Mouse (Mus musculus) gastrocnemius, adult 8-10 months (tissue): ENCODE results near the gene Tln1. TPM values are rescaled to one million over a fixed set of nuclear protein-coding genes. Genes with fewer than 3 reads are reported as not detected.

Experiments
- DNase-seq, 2 experiments: peaks; one replicate each; pipeline ENCODE4 v3.0.0; 2022; ENCODE audit warnings: low spot score in 2 of 2
- total RNA-seq, 4 experiments: library from RNA; stranded (reverse); gene quantifications; 2 replicates each; pipeline ENCODE4 v1.2.4; 2022

Tln1 gene
- total RNA-seq, 4 experiments from 2014 or later: 52.5 to 57.4 (median 56.6) TPM

DNA sequence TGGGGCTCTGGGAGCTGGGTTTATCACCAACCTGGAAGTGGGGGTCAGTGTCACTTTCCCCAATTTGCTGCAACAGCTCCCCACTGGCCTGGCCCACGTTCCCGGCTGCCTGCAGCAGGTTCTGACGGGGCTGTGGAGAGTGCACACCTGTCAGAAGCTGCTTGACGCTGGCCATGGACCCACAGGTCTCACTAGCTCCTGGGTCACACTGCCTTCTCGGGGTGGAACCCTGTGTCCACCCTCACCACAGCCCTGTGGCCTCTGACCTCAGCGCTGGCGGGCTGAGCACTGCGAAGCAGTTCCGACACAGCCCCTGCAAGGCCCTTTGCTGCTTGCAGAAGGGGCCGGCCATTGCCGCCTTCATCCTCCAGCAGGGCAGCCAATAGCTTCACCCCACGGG, 13.4 kb downstream of the Tln1 start:
- DNase-seq: no peak

DNA sequence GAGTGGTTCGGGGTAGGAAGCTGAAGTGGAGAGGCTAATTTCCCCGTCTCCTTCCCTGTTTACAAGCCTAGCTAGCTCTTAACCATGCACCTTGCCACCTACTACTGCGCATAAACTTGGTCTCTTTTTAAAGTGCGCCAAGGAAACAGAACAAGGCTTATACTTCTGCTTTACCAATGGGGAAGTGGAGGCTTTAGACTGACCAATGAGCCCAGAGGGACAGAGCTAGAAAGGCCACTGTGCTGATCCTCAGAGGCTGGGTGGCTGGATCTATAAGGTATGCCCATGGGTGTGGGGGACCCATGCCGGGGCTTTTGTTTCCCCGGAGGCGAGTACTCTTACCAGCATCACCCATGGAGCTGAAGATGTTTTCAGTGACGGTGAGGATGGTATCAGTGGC, 15.3 kb downstream of the Tln1 start:
- no peak for DNase-seq

DNA sequence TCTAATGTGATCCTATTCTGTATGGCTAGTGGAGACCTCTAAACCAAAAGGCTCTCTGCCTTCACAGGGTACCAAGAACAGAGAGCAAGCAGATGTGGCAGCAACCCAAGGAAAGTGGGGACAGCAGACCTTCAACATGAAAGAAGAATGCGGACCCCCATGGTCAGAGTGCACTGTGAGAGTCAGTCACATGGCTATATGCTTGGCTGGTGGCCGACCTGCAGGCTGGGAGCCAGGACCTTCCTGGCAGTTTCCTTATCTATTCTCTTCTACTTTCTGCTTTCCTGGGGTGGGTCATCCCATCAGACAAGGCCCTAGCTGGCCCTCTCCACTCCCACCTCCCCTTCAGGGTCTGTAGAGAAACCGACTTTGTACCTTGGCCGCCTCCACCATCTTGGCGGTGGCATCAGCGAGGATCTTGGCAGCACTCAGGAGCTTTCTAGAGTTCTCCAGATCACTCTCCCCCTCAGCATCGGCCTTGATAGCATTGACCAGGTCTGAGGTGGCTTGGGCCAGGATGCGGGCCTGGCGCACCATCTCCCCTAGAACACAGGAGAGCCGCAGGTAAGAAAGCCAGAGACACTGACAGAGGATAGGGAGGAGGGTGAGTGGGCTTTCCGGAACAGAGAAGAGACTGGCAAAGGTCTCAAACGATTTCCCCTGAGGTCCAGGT, 16.0 kb downstream of the Tln1 start:
- no peak for DNase-seq

DNA sequence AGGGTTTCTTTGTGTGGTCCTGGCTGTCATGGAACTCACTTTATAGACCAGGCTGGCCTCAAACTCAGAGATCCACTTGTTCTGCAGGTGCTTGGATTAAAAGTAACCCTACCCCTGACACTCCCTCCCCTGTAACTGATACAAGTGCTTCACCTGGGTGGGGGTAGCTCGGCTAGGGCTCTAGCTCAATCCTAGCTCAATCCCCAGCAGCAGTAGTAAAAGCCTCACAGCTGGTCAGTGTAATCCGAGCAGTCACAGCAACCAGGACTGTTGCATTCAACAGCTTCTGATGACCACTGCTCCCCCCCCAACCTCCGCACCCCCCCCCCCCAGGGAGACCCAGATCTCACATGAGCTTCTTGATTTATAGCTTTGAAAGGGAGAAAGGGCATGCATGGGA, 20.4 kb downstream of the Tln1 start:
- no peak for DNase-seq

DNA sequence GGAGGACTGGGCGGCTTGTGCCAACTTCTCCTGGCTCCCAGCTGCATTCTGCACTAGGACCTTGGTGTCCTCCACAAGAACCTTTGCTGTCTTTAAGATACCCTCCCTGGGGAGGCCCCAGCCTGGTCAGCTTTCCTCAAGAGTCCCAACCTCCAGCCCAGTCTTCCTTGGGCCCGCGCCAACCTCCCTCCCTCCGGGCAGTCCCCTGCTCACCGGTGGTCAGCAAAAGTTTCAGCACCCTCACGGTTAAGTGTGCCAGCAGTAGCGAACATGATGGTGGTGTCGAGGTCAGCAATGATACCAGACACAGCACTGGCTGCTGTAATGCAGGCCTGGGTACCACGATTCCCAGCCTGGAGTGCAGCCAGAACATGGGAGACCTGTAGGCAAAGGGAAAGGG, 26.5 kb downstream of the Tln1 start:
- DNase-seq: no peak

DNA sequence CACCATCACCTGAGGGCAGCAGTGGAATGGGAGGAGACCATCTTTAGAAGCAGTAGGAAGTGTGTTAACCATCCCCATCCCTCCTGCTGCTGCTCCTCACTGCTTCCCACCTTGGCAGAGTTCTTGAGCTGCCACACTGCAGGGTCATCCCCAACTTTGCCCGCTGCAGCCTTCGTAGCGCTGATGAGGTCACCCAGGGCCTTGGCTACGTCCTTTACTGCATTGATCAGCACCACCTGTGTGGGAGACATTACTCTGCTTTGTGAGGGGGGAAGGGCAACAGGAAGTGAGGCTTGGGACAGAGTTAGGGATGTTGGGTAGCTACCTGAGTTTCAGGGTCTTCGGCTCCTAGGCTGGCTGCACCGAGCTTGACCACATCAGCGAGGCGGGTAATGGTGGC, 26.9 kb downstream of the Tln1 start:
- no peak for DNase-seq

DNA sequence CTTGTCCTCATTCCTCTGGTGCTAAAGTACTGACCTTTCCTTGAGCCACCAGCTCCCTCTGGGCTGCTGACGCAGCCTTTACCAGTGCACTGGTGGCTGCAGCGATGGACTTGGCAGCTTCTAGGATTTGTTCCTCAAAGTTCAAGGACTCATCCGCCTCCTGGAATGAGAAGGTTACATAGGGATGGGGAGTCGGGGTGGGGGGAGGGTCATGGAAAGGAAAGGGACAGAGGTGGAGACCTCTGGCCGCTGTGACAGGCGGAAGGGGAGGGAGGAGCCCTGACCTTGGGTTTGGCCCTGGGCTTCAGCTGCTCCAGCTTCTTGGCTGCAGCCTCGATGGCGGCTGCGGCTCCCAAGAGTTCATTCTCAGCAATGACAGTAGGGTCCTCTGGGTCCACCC, 29.2 kb downstream of the Tln1 start:
- no peak for DNase-seq

DNA sequence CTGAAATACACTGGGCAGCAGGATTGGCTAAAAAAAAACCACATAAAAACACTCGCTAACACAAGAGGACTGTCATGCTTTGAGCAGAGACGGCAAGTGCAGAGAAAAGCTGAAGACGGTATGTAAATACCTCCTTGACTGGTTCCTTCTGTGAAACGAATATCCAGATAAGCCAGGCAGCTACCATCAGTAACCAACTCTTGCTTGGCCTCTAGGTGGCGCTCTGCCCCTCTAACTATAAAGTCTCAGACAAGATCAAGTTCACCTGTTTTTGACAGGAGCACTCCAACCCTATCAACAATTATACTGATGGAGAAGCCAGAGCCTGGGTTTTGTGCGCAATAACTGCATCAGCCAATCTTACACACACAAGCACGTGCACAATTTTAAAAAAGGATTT, 31.9 kb downstream of the Tln1 start:
- peak; percentile 65 for DNase-seq

DNA sequence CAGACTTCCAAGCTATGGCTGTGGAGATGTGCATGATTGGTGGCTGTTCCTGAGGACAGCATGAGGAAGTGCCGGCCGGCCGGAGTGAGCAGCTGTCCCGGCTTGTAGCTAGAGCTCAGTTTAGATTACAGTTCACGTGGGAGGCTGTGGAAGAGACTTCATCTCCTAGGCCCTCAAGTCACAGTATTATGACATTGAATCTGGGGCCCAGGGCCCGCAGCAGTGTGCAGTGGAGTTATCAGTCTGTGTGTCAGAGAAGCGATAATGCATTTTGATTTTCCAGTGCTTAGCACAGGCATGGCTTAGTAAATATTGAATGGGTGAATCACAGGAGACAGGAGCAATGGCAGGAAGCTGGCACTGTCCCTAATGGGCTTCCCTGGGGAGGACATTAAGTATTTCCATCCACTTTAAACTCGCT, 32.4 kb downstream of the Tln1 start:
- DNase-seq: peak in 1 of 2 experiments; percentile 43

DNA sequence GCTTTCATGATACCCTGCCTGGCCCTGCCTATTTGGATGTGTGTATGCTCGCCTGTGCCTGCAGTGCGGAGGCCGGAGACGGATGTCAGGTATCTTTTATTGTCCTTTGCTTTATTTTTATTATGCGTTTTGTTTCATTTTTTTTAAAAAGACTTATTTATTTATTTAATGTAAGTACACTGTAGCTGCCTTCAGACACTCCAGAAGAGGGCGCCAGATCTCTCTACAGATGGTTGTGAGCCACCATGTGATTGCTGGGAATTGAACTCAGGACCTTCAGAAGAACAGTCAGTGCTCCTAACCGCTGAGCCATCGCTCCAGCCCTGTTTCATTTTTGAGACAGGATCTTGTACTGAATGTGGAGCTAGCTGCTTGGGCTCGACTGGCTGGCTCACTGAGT, 34.0 kb downstream of the Tln1 start:
- no peak for DNase-seq

DNA sequence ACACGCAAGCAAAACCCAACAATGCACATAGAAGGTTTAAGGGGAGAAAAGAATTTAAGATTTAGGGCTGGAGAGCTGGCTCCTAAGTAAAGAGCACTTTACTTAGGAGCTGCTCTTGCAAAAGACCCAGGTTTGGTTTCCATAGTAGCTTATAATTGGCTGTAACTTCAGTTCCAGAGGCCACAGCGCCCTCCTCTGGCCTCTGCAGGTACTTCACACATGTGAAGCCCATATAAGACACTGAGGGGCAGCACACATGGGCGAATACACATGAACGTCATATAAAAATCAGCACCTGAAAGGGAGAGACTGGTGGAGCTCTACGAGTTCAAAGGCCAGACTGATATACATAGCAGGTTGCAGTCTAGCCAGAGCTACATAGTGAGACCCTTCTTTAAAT, 34.6 kb downstream of the Tln1 start:
- no peak for DNase-seq

DNA sequence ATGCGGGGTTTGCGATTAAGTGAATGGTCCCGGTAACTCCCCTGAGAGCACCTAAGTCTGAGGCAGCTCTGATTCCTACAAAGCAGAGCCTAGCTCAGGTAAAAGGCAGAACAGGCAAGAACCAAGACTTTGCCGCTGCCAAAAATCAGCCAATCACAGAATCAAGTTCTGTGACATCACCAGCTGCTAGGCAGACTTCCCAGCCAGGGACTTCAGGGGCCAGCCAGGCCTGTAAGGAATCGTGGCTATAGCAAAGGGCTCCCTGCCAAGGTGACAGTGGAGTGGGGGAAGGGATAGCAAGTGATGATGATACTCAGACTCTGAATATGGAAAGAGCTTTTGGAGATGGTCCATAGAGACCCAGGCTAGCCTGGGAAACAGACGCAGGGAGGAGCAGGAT, 42.5 kb downstream of the Tln1 start:
- peak; percentile 79 to 82 for DNase-seq

DNA sequence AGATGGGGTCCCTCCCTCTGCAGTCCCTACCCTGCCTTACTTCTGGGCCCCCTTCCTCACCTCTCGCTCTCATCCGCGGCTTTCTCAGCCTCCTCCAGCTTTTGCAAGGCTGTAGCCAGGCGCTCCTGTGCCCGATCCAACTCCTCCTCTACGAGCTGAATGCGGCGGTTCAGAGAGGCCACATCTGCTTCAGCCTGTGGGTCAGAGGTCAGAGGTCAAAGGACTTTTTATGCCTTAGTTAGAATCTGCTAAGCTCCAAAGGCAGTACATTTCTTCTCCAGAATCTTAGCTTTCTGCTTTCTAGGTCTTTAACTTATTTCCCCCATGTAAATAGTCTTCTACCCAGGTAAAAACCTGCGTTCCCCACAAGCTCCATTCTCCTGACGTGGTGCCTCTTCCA, 42.9 kb downstream of the Tln1 start:
- no peak for DNase-seq

DNA sequence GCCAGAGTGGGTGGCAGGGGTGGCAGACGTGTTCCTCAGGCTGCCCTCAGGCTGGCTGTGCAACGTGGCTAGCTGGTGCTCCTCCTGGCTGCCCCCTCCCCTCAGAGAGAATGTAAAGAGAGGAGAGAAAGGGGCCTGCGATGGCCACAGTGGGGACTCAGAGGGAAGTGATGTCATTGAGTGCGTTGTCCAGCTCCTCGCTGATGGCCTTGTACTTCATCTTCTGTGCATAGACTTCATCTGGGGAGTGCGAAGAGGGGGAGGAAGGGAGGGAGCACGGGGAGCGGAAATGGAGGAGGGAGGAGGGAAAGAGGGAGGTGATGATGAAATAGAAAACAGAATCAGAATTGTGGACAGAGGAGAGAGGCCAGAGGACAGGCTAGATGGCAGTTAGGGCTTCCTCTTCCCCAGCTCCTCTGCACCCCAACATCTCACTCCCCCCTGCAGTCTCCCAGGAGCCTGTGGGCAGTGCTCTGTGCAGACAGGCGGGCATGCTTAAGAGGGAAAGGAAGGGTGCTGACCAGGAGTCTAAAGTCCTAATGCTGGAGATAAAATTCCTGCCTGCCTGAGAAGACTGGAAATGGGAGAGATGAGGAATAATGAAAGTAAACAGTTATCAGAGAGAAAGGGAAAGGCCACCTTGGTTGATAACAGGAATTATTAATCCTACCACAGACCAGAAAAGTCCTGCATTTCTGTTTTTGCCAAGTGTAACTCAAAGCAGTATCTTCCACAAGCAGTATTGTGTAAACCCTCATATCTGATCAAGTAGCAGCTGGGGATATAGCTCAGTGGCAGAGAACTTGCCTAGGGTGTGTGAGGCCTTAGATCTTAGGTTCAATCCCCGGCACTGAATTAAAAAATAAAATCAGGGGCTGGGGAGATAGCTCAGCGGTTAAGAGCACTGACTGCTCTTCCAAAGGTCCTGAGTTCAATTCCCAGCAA, 46.5 kb downstream of the Tln1 start:
- DNase-seq: no peak

DNA sequence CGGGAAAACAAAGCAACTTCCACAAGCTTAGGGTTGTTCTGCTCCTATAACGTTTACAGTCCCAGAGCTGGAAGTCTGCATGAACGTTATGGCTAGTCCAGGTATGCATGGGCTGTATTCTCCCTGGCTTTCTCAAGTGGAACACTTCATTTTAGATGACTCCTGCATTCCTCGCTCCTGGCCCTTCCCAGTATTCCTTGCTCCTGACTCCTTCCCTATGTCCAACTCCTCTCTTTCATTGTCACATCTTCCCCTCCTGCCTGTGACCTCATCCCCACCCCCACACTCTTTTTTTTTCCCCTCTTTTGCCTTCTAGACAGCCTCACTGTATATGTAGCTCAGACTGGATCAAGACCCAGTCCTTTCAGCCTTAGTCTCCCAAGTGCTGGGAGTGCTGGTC, 48.7 kb downstream of the Tln1 start:
- DNase-seq: no peak

DNA sequence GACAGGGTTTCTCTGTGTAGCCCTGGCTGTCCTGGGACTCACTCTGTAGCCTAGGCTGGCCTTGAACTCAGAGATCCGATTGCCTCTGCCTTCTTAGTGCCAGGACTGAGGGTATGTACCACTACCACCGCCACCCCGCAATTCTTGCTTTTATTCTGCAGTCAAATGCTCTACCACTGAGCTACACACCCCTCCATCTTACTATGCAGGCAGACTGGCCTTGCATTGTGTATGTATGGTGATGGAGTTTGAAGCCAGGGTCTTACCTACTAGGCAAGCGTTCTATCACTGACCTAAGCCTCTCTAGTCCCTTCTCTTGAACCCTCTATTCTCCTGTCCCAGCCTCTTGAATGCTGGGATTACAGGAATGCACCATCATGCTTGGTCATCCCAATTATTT, 49.2 kb downstream of the Tln1 start:
- no peak for DNase-seq

DNA sequence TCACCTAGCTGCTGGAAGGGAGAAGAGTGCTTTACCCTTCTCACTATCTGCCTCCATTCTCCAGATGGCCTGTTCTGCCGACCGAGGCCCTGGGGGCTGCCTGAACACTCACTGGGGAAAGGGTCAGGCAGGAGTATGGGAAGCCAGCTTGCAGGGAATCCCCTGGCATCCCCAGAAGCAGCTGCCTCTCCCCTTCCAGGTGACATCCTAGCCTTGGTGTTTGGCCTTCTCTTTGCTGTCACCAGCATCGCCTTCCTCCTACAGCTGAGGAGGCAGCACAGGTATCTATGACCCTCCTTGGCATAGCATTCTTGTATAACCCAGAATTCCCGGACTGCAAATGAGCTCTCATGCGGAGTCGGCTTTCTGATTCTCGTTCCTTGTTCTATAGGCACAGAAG, 49.8 kb downstream of the Tln1 start:
- DNase-seq: no peak

DNA sequence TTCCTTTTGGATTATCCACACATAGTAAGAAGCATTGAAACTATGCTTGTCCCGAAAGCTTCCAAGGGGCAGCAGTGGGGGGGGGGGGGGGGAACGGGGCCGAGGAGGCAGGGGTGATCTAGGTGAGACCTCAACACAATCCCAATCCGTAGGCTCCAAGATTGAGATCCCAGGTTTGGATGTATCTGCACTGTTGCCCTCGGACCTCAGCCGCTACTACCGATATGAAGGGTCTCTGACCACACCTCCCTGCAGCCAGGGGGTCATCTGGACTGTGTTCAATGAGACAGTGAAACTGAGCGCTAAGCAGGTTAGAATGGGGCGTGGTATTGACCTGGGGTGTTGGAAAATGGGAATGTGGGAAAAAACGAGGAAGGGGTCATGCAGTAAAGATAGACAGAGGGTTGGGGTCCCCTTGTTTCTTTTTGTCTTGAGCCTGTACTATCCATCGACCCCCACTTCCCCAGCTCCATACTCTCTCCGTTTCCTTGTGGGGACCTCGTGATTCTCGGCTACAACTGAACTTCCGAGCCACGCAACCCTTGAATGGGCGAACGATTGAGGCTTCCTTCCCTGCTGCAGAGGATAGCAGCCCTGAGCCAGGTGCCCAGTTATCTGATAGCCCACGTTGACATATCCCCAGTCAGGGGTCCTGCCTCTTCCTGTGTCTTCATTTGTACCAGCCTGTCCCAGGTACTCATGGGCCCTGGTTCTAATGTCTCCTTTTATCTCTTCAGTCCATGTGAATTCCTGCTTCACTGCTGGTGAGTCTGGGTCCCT, 50.6 kb downstream of the Tln1 start:
- no peak for DNase-seq

DNA sequence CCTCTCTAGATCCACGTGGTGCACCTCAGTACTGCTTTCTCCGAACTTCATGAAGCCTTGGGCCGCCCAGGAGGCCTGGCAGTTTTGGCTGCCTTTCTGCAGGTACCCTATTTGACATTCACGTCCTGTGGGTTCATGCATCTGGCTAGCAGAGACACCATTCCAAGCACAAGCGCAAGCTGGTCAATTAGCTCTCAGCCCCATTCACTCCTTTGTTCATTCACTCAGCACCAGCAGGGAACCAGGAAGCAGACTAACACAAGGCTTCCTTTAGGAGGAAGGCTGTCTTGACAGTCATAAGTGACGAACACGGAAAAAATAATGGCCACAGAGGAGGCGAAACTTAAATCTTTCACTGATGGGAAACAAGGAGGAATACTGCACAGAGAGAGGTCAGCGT, 53.4 kb downstream of the Tln1 start:
- no peak for DNase-seq

DNA sequence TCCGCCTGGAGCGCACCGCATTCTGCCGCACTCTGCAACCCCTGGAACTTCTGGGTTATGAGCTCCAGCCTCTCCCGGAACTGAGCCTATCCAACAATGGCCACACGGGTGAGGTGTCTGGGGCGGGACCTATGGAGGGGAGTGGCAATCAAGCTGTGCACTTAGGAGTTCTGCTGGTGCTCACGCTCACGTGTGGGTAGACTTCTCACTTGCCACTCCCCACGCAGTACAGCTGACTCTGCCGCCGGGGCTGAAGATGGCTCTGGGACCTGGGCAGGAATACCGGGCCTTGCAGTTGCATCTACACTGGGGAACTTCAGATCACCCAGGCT, 53.9 kb downstream of the Tln1 start:
- DNase-seq: no peak

DNA sequence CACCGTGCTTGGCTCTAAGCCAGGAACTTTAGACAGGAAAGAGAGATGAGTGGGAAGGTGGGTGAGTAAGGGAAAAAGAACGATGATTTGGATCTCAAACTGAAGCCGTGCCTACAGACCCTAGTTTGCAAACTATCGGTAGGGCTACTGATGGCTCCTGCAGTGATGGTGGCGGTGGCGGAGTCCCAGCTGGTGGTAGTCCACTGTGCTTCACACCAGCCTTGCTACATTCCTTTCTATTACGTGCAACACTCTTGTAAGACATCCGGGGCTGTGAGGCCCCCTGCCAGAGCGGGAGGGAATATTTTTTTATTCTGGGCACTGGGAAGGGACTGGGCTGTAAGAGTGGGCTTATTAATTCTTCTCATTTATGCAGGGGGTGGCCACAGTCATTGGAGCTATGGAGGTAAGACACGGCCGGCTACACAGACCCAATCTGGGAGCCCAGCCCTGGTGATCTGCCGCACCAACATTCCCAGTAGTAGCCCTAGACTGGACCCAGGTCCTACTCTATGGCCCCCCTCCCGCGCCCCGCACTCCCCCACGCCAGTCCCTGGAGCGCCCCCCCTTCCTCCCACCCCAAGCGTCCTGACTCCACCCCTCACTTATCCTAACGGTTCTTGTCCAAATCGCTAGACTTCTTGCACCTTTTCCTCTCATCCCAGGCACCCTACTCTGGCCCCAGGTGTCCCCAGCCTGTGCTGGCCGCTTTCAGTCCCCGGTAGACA, 54.4 kb downstream of the Tln1 start:
- DNase-seq: no peak
